Mouse (Mus musculus): ENCODE measurements around the gene Fam228b.

DNA sequence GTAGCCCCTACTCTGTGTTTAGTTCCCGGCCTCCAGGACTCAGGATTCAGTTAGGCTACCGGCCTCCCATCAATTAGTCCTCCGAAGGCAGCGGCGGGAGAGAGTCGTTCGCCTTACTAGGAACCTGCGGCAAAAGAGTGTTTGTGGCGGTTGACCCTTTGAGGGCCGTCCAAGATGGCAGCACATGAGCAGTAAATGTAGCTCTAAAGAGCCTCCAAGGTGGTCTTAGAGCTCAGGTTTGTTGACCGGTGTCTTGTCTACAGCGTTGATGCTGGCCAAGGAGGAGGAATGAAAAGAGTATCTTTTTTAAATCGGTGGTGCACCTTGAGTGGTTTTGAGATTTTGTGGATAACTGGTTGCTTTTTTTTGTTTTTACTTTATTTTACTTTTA lies 261 bp upstream of the Fam228b start:
- no peak for TF ChIP-seq CTCF (conservative IDR thresholded peaks at IDR 0.05; ENCODE audit: low read length)
- no peak for TF ChIP-seq NANOG (IDR thresholded peaks at IDR 0.05; ENCODE audit: borderline replicate concordance, low read length)
- no peak for TF ChIP-seq POU5F1 (IDR thresholded peaks at IDR 0.05; ENCODE audit: borderline replicate concordance, low read length)

Measured in E14TG2a.4 (cell line).